Comparison of ENCODE assay signal across 10 mouse cellular contexts in genomic region chr7:134892972-134893371, GRCm38 (mm10). TPM values are rescaled to one million over a fixed set of nuclear protein-coding genes. Genes with fewer than 3 reads are reported as not detected.
A peak's percentile ranks its signal among the peaks of the same experiment; 100 is the strongest.
DNase-seq lines count a peak whose midpoint lies in the region; ATAC-seq lines count a peak whose summit lies in the region.
"Had no signal": no experiment of that assay in that cellular context is flagged by ENCODE, and none has a peak within 500 bp of the region (broad histone marks: within the 10 kb centered on the region; RNA-seq: fewer than 3 reads in every experiment).

No protein-coding gene starts in this region.

- no peak for ATAC-seq in kidney, embryonic 16.5 days (ENCODE audit: low FRiP score, low TSS enrichment)

- peak; percentile 34 to 84 for DNase-seq in adrenal gland, adult (ENCODE audit: inconsistent age in 2 of 2, low spot score in 1 of 2)
- DNase-seq in adrenal gland, adult 18-20 months (ENCODE audit: low spot score in 2 of 2): no peak
- peak; percentile 29 for DNase-seq in kidney, adult 9 months
- peak; percentile 22 for DNase-seq in adipocyte (ENCODE audit: low spot score)
- peak; percentile 2 for DNase-seq in lung, postnatal 25 days (ENCODE audit: low spot score)
- no peak for DNase-seq in yolk sac, embryonic 10.5 days (ENCODE audit: low spot score)
- DNase-seq in layer of hippocampus, adult 9-10 months (ENCODE audit: low spot score): no peak

- no peak overlapping the region for H3K27ac ChIP-seq in kidney, embryonic 16.5 days (ENCODE audit: low read length)
- H3K27ac ChIP-seq: embryonic facial prominence, embryonic 15.5 days; hindbrain, embryonic 15.5 days had no signal

- H3K36me3 ChIP-seq in kidney, embryonic 16.5 days (ENCODE audit: insufficient read depth, low read length): 0 out of 2 replicates have a peak, but pooled peaks cover 8% of the 10 kb centered on the region

- H3K4me3 ChIP-seq in kidney, embryonic 16.5 days (ENCODE audit: low read length): no peak overlapping the region
- H3K4me3 ChIP-seq: embryonic facial prominence, embryonic 15.5 days; hindbrain, embryonic 15.5 days had no signal

- no peaks in the 10 kb centered on the region for H3K9me3 ChIP-seq in kidney, embryonic 16.5 days (ENCODE audit: low read length)
- H3K9me3 ChIP-seq: embryonic facial prominence, embryonic 15.5 days; hindbrain, embryonic 15.5 days had no signal

- peaks cover 3% of the 10 kb centered on the region; the same call in 1 of the 2 replicates for H3K4me1 ChIP-seq in kidney, embryonic 16.5 days (ENCODE audit: insufficient read depth, low read length)
- H3K4me1 ChIP-seq: embryonic facial prominence, embryonic 15.5 days had no signal

- H3K4me2 ChIP-seq in kidney, embryonic 16.5 days (replicated peaks; ENCODE audit: low read depth, low read length): no peak overlapping the region
- H3K4me2 ChIP-seq: embryonic facial prominence, embryonic 15.5 days; hindbrain, embryonic 15.5 days had no signal

- 87% methylated on average over 4 of the region's 4 CpGs for WGBS in kidney, embryonic 16.5 days

- H3K9ac ChIP-seq in kidney, embryonic 16.5 days (replicated peaks; ENCODE audit: low read length): no peak overlapping the region
- H3K9ac ChIP-seq: embryonic facial prominence, embryonic 15.5 days; hindbrain, embryonic 15.5 days had no signal

- no peaks in the 10 kb centered on the region for H3K27me3 ChIP-seq in kidney, embryonic 16.5 days (ENCODE audit: insufficient read depth, low read length)
- H3K27me3 ChIP-seq: embryonic facial prominence, embryonic 15.5 days; hindbrain, embryonic 15.5 days had no signal

RNA-seq across cellular contexts. Expression of gene Fam196a, which starts 45.3 kb away (rescaled TPM):
- 1 to 10 TPM; 3.9 to 5.4 TPM for total RNA-seq in adrenal gland, adult 18-20 months (2021)
- polyA plus RNA-seq in kidney, embryonic 16.5 days (2015; fragmentation: Nextera tagmentation; extraction: Ambion mirVana): 2.3 and 3.0 TPM in 2 replicates

Comparison
In these comparisons a context has a peak if more than half of its experiments do, and no peak if none do; other contexts are left out.
1. DNase-seq: peak in adrenal gland, adult (2 of 2), kidney, adult 9 months (single experiment), adipocyte (single experiment) and lung, postnatal 25 days (single experiment); none in adrenal gland, adult 18-20 months (0 of 2), yolk sac, embryonic 10.5 days (single experiment) and layer of hippocampus, adult 9-10 months (single experiment).